Mouse (Mus musculus): ENCODE results near the gene Efcab6. TPM values are rescaled to one million over a fixed set of nuclear protein-coding genes. Genes with fewer than 3 reads are reported as not detected.

The Efcab6 gene
- polyA plus RNA-seq, 1 experiment, result not detected

- TF ChIP-seq POLR2A (IDR thresholded peaks at IDR 0.05; ENCODE audit: low read depth, low read length), result no peak
- no peak for TF ChIP-seq CTCF (IDR thresholded peaks at IDR 0.05; ENCODE audit: borderline replicate concordance, insufficient read depth, low read length)
- Histone ChIP-seq H3K4me3 (ENCODE audit: insufficient read depth, low read length) (no peak overlapping the region), H3K4me1 (ENCODE audit: control insufficient read depth, insufficient read depth, low read length) (no peaks in the 10 kb centered on the region), H3K27ac (ENCODE audit: insufficient read depth, low read length) (no peak overlapping the region)
Measured at GRCm38 (mm10) chr15:83842419-83842818, 222.8 kb downstream of the Efcab6 start.

- Histone ChIP-seq H3K4me1 (ENCODE audit: control insufficient read depth, insufficient read depth, low read length) (no peaks in the 10 kb centered on the region), H3K27ac (ENCODE audit: insufficient read depth, low read length) (no peak overlapping the region), H3K4me3 (ENCODE audit: insufficient read depth, low read length) (no peak overlapping the region)
- TF ChIP-seq CTCF (IDR thresholded peaks at IDR 0.05; ENCODE audit: borderline replicate concordance, insufficient read depth, low read length), result no peak
- TF ChIP-seq POLR2A (IDR thresholded peaks at IDR 0.05; ENCODE audit: low read depth, low read length), result no peak
Measured at GRCm38 (mm10) chr15:83840950-83841719, 224.0 kb downstream of the Efcab6 start.

- Histone ChIP-seq H3K4me3 (ENCODE audit: insufficient read depth, low read length) (no peak overlapping the region), H3K4me1 (ENCODE audit: control insufficient read depth, insufficient read depth, low read length) (no peaks in the 10 kb centered on the region), H3K27ac (ENCODE audit: insufficient read depth, low read length) (no peak overlapping the region)
- TF ChIP-seq POLR2A (IDR thresholded peaks at IDR 0.05; ENCODE audit: low read depth, low read length) (no peak), CTCF (IDR thresholded peaks at IDR 0.05; ENCODE audit: borderline replicate concordance, insufficient read depth, low read length) (no peak)
Measured at GRCm38 (mm10) chr15:83832265-83832664, 232.9 kb downstream of the Efcab6 start.

GRCm38 (mm10) chr15:83829226-83829625 lies 236.0 kb downstream of the Efcab6 start:
- Histone ChIP-seq H3K27ac (ENCODE audit: insufficient read depth, low read length) (no peak overlapping the region), H3K4me1 (ENCODE audit: control insufficient read depth, insufficient read depth, low read length) (no peaks in the 10 kb centered on the region), H3K4me3 (ENCODE audit: insufficient read depth, low read length) (no peak overlapping the region)
- TF ChIP-seq POLR2A (IDR thresholded peaks at IDR 0.05; ENCODE audit: low read depth, low read length) (no peak), CTCF (IDR thresholded peaks at IDR 0.05; ENCODE audit: borderline replicate concordance, insufficient read depth, low read length) (no peak)

- H3K27ac ChIP-seq (ENCODE audit: insufficient read depth, low read length), result no peak overlapping the region
- H3K4me1 ChIP-seq (ENCODE audit: control insufficient read depth, insufficient read depth, low read length), result no peaks in the 10 kb centered on the region
- no peak overlapping the region for H3K4me3 ChIP-seq (ENCODE audit: insufficient read depth, low read length)
- no peak for TF ChIP-seq CTCF (IDR thresholded peaks at IDR 0.05; ENCODE audit: borderline replicate concordance, insufficient read depth, low read length)
- TF ChIP-seq POLR2A (IDR thresholded peaks at IDR 0.05; ENCODE audit: low read depth, low read length), result no peak
Measured at GRCm38 (mm10) chr15:83828011-83828410, 237.2 kb downstream of the Efcab6 start.

Other genes starting within 250 kb of the Efcab6 start
- gene Sult4a1, start 40.4 kb upstream of the Efcab6 start, polyA plus RNA-seq (2011; ENCODE audit: insufficient read length, low read depth, missing spikeins), result 1.0 and 3.6 TPM in 2 replicates
- not detected in 2 replicates for gene Pnpla5, start 57.8 kb upstream of the Efcab6 start, polyA plus RNA-seq (2011; ENCODE audit: insufficient read length, low read depth, missing spikeins)
- gene Pnpla3, start 102.5 kb upstream of the Efcab6 start, polyA plus RNA-seq (2011; ENCODE audit: insufficient read length, low read depth, missing spikeins), result not detected in 2 replicates
- gene Samm50, start 126.9 kb upstream of the Efcab6 start, polyA plus RNA-seq (2011; ENCODE audit: insufficient read length, low read depth, missing spikeins), result 69.0 and 70.7 TPM in 2 replicates
- 4.2 and 12.6 TPM in 2 replicates for gene Parvb, start 166.7 kb upstream of the Efcab6 start, polyA plus RNA-seq (2011; ENCODE audit: insufficient read length, low read depth, missing spikeins)

Measured in embryonic fibroblast, embryonic 13.5 days (primary cell).